Mouse (Mus musculus): ENCODE data around the gene Cox7a2l.

The Cox7a2l gene

GRCm38 (mm10) chr17:83526624-83527532 lies 9.7 kb upstream of the Cox7a2l start:
- in situ Hi-C loops (cut with MboI, MseI), result no loop called here

GRCm38 (mm10) chr17:83526091-83526561 lies 9.0 kb upstream of the Cox7a2l start:
- in situ Hi-C loops (cut with MboI, MseI), result no loop called here

- in situ Hi-C loops (cut with MboI, MseI), result no loop called here
Measured at GRCm38 (mm10) chr17:83525596-83525995, 8.5 kb upstream of the Cox7a2l start.

- in situ Hi-C loops (cut with MboI, MseI), result no loop called here
Measured at GRCm38 (mm10) chr17:83524753-83525152, 7.6 kb upstream of the Cox7a2l start.

- in situ Hi-C loops (cut with MboI, MseI), result no loop called here
Measured at GRCm38 (mm10) chr17:83522590-83523379, 5.7 kb upstream of the Cox7a2l start.

- in situ Hi-C loops (cut with MboI, MseI), result no loop called here
Measured at GRCm38 (mm10) chr17:83521881-83522280, 4.8 kb upstream of the Cox7a2l start.

GRCm38 (mm10) chr17:83514213-83514701 lies 2.9 kb downstream of the Cox7a2l start:
- in situ Hi-C loops (cut with MboI, MseI), result no loop called here

- in situ Hi-C loops (cut with MboI, MseI), result no loop called here
Measured at GRCm38 (mm10) chr17:83513655-83514212, 3.4 kb downstream of the Cox7a2l start.

GRCm38 (mm10) chr17:83512130-83512529 lies 5.0 kb downstream of the Cox7a2l start:
- in situ Hi-C loops (cut with MboI, MseI), result no loop called here

GRCm38 (mm10) chr17:83503693-83504092 lies 13.4 kb downstream of the Cox7a2l start:
- in situ Hi-C loops (cut with MboI, MseI), result loop anchor here (5.0 kb wide), 1 partner anchor 231 kb away; no protein-coding TSS in a partner anchor

GRCm38 (mm10) chr17:83499692-83500091 lies 17.4 kb downstream of the Cox7a2l start:
- in situ Hi-C loops (cut with MboI, MseI), result loop anchor here (5.0 kb wide), 1 partner anchor 227 kb away; no protein-coding TSS in a partner anchor

GRCm38 (mm10) chr17:83498889-83499288 lies 18.2 kb downstream of the Cox7a2l start:
- in situ Hi-C loops (cut with MboI, MseI), result no loop called here

- in situ Hi-C loops (cut with MboI, MseI), result no loop called here
Measured at GRCm38 (mm10) chr17:83487762-83488161, 29.4 kb downstream of the Cox7a2l start.

- in situ Hi-C loops (cut with MboI, MseI), result no loop called here
Measured at GRCm38 (mm10) chr17:83483784-83484183, 33.3 kb downstream of the Cox7a2l start.

GRCm38 (mm10) chr17:83482817-83483536 lies 34.2 kb downstream of the Cox7a2l start:
- in situ Hi-C loops (cut with MboI, MseI), result no loop called here

- in situ Hi-C loops (cut with MboI, MseI), result no loop called here
Measured at GRCm38 (mm10) chr17:83481551-83481950, 35.6 kb downstream of the Cox7a2l start.

GRCm38 (mm10) chr17:83477089-83477488 lies 40.0 kb downstream of the Cox7a2l start:
- in situ Hi-C loops (cut with MboI, MseI), result no loop called here

- in situ Hi-C loops (cut with MboI, MseI), result no loop called here
Measured at GRCm38 (mm10) chr17:83469586-83469985, 47.5 kb downstream of the Cox7a2l start.

GRCm38 (mm10) chr17:83466697-83467251 lies 50.4 kb downstream of the Cox7a2l start:
- in situ Hi-C loops (cut with MboI, MseI), result no loop called here

- in situ Hi-C loops (cut with MboI, MseI), result no loop called here
Measured at GRCm38 (mm10) chr17:83465969-83466368, 51.2 kb downstream of the Cox7a2l start.

GRCm38 (mm10) chr17:83457271-83457670 lies 59.9 kb downstream of the Cox7a2l start:
- in situ Hi-C loops (cut with MboI, MseI), result no loop called here

All from T-helper 2 cell (primary cell).